Mouse (Mus musculus) testis, adult 2 months (tissue): ENCODE data around the gene Ppp1r3c. TPM values are rescaled to one million over a fixed set of nuclear protein-coding genes. Genes with fewer than 3 reads are reported as not detected.

Experiments
- H3K27ac ChIP-seq: fragments of 200-500 bp; 2 replicates; pipeline ENCODE4 v1.5.1; 2012; ENCODE audit warnings: low read depth, low read length; ENCODE audit not compliant: control insufficient read depth, insufficient read depth
- H3K27me3 ChIP-seq: fragments of 200-500 bp; 2 replicates; pipeline ENCODE4 v1.6.1; 2012; ENCODE audit warnings: mild to moderate bottlenecking, low read length, moderate library complexity; ENCODE audit not compliant: control insufficient read depth, insufficient read depth
- H3K36me3 ChIP-seq: fragments of 200-500 bp; 2 replicates; pipeline ENCODE4 v1.6.1; 2012; ENCODE audit warnings: mild to moderate bottlenecking, low read length; ENCODE audit not compliant: control insufficient read depth, insufficient read depth
- H3K4me1 ChIP-seq: fragments of 200-500 bp; 2 replicates; pipeline ENCODE4 v1.6.1; 2012; ENCODE audit warnings: low read length; ENCODE audit not compliant: control insufficient read depth, insufficient read depth
- H3K4me3 ChIP-seq: fragments of 200-500 bp; 2 replicates; pipeline ENCODE4 v1.5.1; 2012; ENCODE audit warnings: low read depth, mild to moderate bottlenecking, low read length, moderate library complexity, mixed read lengths; ENCODE audit not compliant: control insufficient read depth
- CTCF ChIP-seq: fragments of 200-500 bp; IDR thresholded peaks from 2 replicates; pipeline ENCODE4 v1.5.1; 2012; ENCODE audit warnings: low read depth, mild to moderate bottlenecking, inconsistent platforms, low read length, moderate library complexity; ENCODE audit not compliant: control insufficient read depth, insufficient read depth, insufficient replicate concordance
- POLR2A ChIP-seq: fragments of 200-500 bp; IDR thresholded peaks from 2 replicates; pipeline ENCODE4 v1.6.1; 2012; ENCODE audit warnings: low read depth, mild to moderate bottlenecking, inconsistent platforms, low read length, moderate library complexity; ENCODE audit not compliant: control insufficient read depth
- polyA plus RNA-seq: library from polyadenylated mRNA; depleted of rRNA; stranded (reverse); fragments of >200 nt; gene quantifications from 2 replicates; pipeline ENCODE4 v1.2.3, GENCODE M21; 2012; rRNA removed

The Ppp1r3c gene
- polyA plus RNA-seq = 1.5 and 1.8 TPM in 2 replicates

GRCm38 (mm10) chr19:36736537-36736936 is at the start of gene Ppp1r3c:
Gene Ppp1r3c (minus strand): TSS chr19:36736653.
- peak within 1 kb of the TSS; percentile 60 for H3K27ac ChIP-seq
- peak within 1 kb of the TSS; percentile 69 for H3K4me3 ChIP-seq
- TF ChIP-seq CTCF (no peak), POLR2A (peak; percentile 98)
- H3K36me3 ChIP-seq = no peaks in the 10 kb centered on the region
- H3K27me3 ChIP-seq = no peaks in the 10 kb centered on the region
- peaks cover 2% of the 10 kb centered on the region; the same call in 1 of the 2 replicates for H3K4me1 ChIP-seq

GRCm38 (mm10) chr19:36783179-36783578 is 46.7 kb upstream of the Ppp1r3c start:
- Histone ChIP-seq H3K4me3 (no peak overlapping the region), H3K36me3 (no peaks in the 10 kb centered on the region), H3K27ac (no peak overlapping the region), H3K27me3 (no peaks in the 10 kb centered on the region), H3K4me1 (no peaks in the 10 kb centered on the region)
- TF ChIP-seq CTCF = no peak
- no peak for TF ChIP-seq POLR2A

- TF ChIP-seq POLR2A (no peak), CTCF (no peak)
- Histone ChIP-seq H3K27ac (no peak overlapping the region), H3K4me3 (no peak overlapping the region)
Observed at GRCm38 (mm10) chr19:36782591-36782990, 46.1 kb upstream of the Ppp1r3c start.

GRCm38 (mm10) chr19:36781996-36782395 is 45.5 kb upstream of the Ppp1r3c start:
- Histone ChIP-seq H3K36me3 (no peaks in the 10 kb centered on the region), H3K27me3 (no peaks in the 10 kb centered on the region), H3K27ac (no peak overlapping the region), H3K4me3 (no peak overlapping the region), H3K4me1 (no peaks in the 10 kb centered on the region)
- TF ChIP-seq POLR2A = no peak
- TF ChIP-seq CTCF = no peak

More at GRCm38 (mm10) chr19:36782591-36782990, 46.1 kb upstream of the Ppp1r3c start:
- Histone ChIP-seq H3K36me3 (no peaks in the 10 kb centered on the region), H3K4me1 (no peaks in the 10 kb centered on the region), H3K27me3 (no peaks in the 10 kb centered on the region)

GRCm38 (mm10) chr19:36780375-36780774 is 43.9 kb upstream of the Ppp1r3c start:
- H3K4me3 ChIP-seq = no peak overlapping the region
- no peaks in the 10 kb centered on the region for H3K4me1 ChIP-seq
- no peaks in the 10 kb centered on the region for H3K27me3 ChIP-seq
- TF ChIP-seq CTCF (no peak), POLR2A (no peak)
- no peak overlapping the region for H3K27ac ChIP-seq
- no peaks in the 10 kb centered on the region for H3K36me3 ChIP-seq

GRCm38 (mm10) chr19:36779765-36780164 is 43.3 kb upstream of the Ppp1r3c start:
- no peak overlapping the region for H3K27ac ChIP-seq
- H3K27me3 ChIP-seq = no peaks in the 10 kb centered on the region
- TF ChIP-seq CTCF (no peak), POLR2A (no peak)
- no peak overlapping the region for H3K4me3 ChIP-seq
- H3K36me3 ChIP-seq = no peaks in the 10 kb centered on the region
- no peaks in the 10 kb centered on the region for H3K4me1 ChIP-seq

GRCm38 (mm10) chr19:36775531-36775930 is 39.1 kb upstream of the Ppp1r3c start:
- no peaks in the 10 kb centered on the region for H3K27me3 ChIP-seq
- no peak for TF ChIP-seq POLR2A
- no peak for TF ChIP-seq CTCF
- no peaks in the 10 kb centered on the region for H3K36me3 ChIP-seq
- no peak overlapping the region for H3K4me3 ChIP-seq
- H3K27ac ChIP-seq = no peak overlapping the region
- H3K4me1 ChIP-seq = no peaks in the 10 kb centered on the region
